Mouse (Mus musculus) heart, postnatal 10 days (tissue): ENCODE data around the gene Adarb2. TPM values are rescaled to one million over a fixed set of nuclear protein-coding genes. Genes with fewer than 3 reads are reported as not detected.

Source experiments
- DNase-seq, 2 experiments: peaks; one replicate each; pipeline ENCODE4 v3.0.0; 2021
- intact Hi-C: fragments of 180-260 bp; cut with DNase I; formaldehyde crosslinking; loops from one replicate; pipeline ENCODE4 v1.15.1; 2025
- total RNA-seq, 2 experiments: library from RNA; stranded (reverse); gene quantifications; 2 replicates each; pipeline ENCODE4 v1.2.3; 2021

Gene Adarb2
- total RNA-seq, 2 experiments from 2014 or later = not detected

GRCm38 (mm10) chr13:8644805-8645679 is 442.4 kb downstream of the Adarb2 start:
- DNase-seq = peak; percentile 13 to 20
- intact Hi-C loops = no loop called here

GRCm38 (mm10) chr13:8649261-8649660 is 446.6 kb downstream of the Adarb2 start:
- DNase-seq = no peak
- intact Hi-C loops = no loop called here

- intact Hi-C loops = no loop called here
- DNase-seq = no peak
These were observed 462.1 kb downstream of the Adarb2 start for GRCm38 (mm10) chr13:8664615-8665240.

GRCm38 (mm10) chr13:8677174-8677573 is 474.5 kb downstream of the Adarb2 start:
- no peak for DNase-seq
- intact Hi-C loops = no loop called here

- no peak for DNase-seq
- intact Hi-C loops = no loop called here
These were observed 477.9 kb downstream of the Adarb2 start for GRCm38 (mm10) chr13:8680470-8681129.

- intact Hi-C loops = no loop called here
These were observed 488.8 kb downstream of the Adarb2 start for GRCm38 (mm10) chr13:8691448-8691847.

GRCm38 (mm10) chr13:8692787-8693186 is 490.1 kb downstream of the Adarb2 start:
- DNase-seq = no peak
- intact Hi-C loops = no loop called here

More at GRCm38 (mm10) chr13:8691448-8691847, 488.8 kb downstream of the Adarb2 start:
- no peak for DNase-seq

GRCm38 (mm10) chr13:8698451-8698850 is 495.8 kb downstream of the Adarb2 start:
- no peak for DNase-seq
- intact Hi-C loops = no loop called here

GRCm38 (mm10) chr13:8699831-8700230 is 497.2 kb downstream of the Adarb2 start:
- intact Hi-C loops = no loop called here
- DNase-seq = no peak

GRCm38 (mm10) chr13:8700981-8701380 is 498.3 kb downstream of the Adarb2 start:
- no peak for DNase-seq
- intact Hi-C loops = no loop called here

- DNase-seq = no peak
- intact Hi-C loops = no loop called here
These were observed 502.6 kb downstream of the Adarb2 start for GRCm38 (mm10) chr13:8705296-8705695.

- intact Hi-C loops = no loop called here
- no peak for DNase-seq
These were observed 510.7 kb downstream of the Adarb2 start for GRCm38 (mm10) chr13:8713377-8713776.

- intact Hi-C loops = no loop called here
These were observed 527.4 kb downstream of the Adarb2 start for GRCm38 (mm10) chr13:8729972-8730645.

GRCm38 (mm10) chr13:8737139-8737865 is 534.6 kb downstream of the Adarb2 start:
- DNase-seq = no peak
- intact Hi-C loops = no loop called here

More at GRCm38 (mm10) chr13:8729972-8730645, 527.4 kb downstream of the Adarb2 start:
- no peak for DNase-seq

GRCm38 (mm10) chr13:8742792-8743191 is 540.1 kb downstream of the Adarb2 start:
- DNase-seq = no peak
- intact Hi-C loops = no loop called here

GRCm38 (mm10) chr13:8744565-8744964 is 541.9 kb downstream of the Adarb2 start:
- intact Hi-C loops = no loop called here

GRCm38 (mm10) chr13:8745596-8745995 is 542.9 kb downstream of the Adarb2 start:
- DNase-seq = no peak
- intact Hi-C loops = no loop called here

More at GRCm38 (mm10) chr13:8744565-8744964, 541.9 kb downstream of the Adarb2 start:
- DNase-seq = peak; percentile 18 to 22

GRCm38 (mm10) chr13:8749451-8749850 is 546.8 kb downstream of the Adarb2 start:
- intact Hi-C loops = no loop called here
- DNase-seq = no peak

- intact Hi-C loops = no loop called here
- DNase-seq = no peak
These were observed 558.3 kb downstream of the Adarb2 start for GRCm38 (mm10) chr13:8760940-8761339.

- no peak for DNase-seq
- intact Hi-C loops = no loop called here
These were observed 567.1 kb downstream of the Adarb2 start for GRCm38 (mm10) chr13:8769654-8770227.
